Mouse (Mus musculus): ENCODE measurements around the gene Ankrd13d.
A peak's percentile ranks its signal among the peaks of the same experiment; 100 is the strongest.
"Not testable (repeated sequence)": the region's sequence is repeated elsewhere in the genome, so short reads cannot be mapped to it uniquely, and the experiment has no call there.

Gene Ankrd13d

GRCm38 (mm10) chr19:4261038-4261698 lies 21.8 kb downstream of the Ankrd13d start:
- DNase-seq: no peak

DNA sequence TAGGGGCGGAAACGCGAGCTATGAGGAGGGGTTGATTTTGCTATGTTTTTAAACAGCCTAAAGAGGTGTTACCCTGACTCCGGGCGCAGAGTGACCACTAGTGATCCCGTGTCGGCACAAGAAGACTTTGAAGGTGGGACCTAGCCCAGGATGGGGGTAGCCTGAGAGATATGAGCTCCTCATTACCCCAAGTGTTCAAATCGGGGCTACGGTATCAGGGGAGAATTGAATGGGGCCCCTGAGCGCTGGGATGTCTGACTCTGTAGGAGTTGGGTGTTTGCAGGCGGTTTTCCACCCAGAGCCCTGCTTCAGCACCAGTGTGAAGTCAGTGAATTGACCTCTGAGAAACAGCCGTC lies 25.1 kb downstream of the Ankrd13d start:
- no peak for DNase-seq

GRCm38 (mm10) chr19:4257216-4257896 lies 25.6 kb downstream of the Ankrd13d start:
- DNase-seq: peak; percentile 96

GRCm38 (mm10) chr19:4255583-4256162 lies 27.3 kb downstream of the Ankrd13d start:
- no peak for DNase-seq

DNA sequence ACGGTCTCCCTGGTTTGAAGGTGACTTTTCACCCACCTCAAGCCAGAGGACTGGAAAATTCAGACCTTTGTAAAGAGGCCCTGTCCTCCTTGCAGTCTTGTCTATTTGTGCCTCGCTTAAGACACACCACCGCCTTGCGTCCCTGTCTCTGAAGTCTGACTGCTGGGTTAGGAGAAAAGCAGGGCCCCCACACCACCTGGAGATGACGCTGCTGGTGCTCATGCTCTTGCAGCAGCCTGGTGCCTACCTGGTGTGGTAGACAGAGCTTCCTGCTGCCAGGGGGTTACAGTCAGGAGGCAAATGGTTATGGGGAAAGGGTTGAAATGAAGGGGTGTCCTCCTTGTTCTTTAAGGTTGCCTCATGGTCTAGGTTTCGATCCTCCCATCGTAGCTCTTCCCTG lies 28.7 kb downstream of the Ankrd13d start:
- no peak for DNase-seq

DNA sequence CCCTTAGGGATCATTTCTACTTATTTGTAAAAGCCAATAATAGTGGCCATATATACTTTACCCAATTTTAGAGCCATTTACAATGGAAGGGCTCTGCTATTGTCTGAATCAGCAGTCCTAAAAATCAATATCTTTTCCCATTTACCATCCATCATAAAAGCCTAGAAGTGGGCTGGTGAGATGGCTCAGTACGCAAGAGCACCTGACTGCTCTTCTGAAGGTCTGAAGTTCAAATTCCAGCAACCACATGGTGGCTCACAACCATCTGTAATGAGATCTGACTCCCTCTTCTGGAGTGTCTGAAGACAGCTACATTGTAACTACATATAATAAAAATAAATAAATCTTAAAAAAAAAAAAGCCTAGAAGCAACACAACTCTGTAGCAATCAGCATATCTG lies 34.3 kb downstream of the Ankrd13d start:
- not testable (repeated sequence) for DNase-seq

DNA sequence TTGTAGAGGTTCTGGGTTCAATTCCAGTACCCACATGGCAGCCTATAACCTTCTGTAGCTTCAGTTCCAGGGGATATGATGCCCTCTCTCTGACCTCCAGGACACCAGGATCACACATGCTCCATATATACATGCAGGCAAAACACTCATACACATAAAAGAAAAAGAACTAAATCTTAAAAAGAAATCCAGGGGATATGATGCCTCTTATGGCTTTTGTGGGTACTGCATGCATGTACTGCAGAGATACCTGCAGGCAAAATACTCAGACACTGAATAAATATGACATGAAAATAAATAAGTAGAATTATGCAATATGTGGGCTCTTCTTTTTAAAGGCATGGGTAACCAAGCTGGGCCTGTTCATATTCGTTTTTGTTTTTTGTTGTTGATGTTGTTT lies 35.9 kb downstream of the Ankrd13d start:
- no peak for DNase-seq

DNA sequence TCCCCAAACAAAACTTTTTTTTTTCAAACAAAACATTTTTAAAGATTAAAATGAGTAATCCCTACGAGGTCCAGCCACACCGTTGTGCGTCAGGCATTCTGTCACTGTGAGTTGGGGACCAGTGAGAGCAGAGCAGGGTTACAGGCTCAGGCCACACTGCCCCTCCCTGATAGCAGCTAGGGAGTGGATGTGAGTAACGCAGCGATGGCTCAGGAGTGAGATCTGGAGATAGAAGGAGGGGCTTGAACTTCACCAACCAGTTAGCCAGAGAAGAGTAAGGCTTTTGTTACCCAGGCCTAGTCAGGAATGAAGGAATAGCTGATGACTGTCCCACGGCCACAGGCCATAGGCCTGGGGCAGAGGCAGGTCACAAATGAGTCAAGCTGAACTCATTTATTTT lies 38.2 kb downstream of the Ankrd13d start:
- no peak for DNase-seq

- no peak for DNase-seq
Observed at GRCm38 (mm10) chr19:4242416-4242815, 40.5 kb downstream of the Ankrd13d start.

DNA sequence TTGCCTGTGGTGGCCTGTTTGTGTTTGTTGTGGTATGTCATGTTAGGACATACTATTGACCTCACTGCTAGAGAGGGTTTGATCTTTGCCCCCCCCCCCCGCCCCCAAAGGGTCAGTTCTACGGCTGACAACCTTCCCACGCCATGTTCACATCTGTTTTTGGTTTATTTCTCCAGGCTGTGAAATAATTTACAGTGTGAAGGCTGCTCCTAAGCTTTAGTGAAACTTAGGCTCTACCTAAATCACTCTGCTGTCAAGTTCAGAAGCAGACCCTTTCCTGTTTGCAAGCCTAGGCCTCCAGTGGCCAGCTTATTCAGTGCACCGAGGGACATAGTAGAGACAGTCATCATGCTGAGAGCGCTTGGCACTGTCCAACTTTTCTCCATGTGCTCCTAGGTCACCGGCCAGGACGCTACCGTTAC lies 42.7 kb downstream of the Ankrd13d start:
- DNase-seq: no peak

DNA sequence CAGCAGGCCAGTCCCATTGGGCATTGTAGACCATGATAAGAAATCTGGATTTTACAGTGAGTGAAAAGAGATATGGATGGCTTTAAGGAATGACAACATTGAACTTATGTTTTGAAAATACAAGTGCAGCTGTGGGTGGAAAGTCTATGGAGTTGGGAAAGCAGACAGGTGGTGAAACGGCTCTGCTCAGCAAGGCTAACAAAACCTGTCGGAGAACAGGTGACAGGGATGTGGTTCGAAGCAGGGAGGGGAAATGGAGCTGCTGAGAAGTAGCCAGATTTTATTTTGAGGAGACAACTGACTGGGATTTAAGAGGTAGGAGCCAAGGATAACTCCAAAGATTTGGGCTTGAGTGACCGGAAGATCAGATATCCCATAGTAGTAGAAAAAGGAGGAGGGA lies 48.4 kb downstream of the Ankrd13d start:
- no peak for DNase-seq

GRCm38 (mm10) chr19:4232651-4233050 lies 50.3 kb downstream of the Ankrd13d start:
- DNase-seq: no peak

DNA sequence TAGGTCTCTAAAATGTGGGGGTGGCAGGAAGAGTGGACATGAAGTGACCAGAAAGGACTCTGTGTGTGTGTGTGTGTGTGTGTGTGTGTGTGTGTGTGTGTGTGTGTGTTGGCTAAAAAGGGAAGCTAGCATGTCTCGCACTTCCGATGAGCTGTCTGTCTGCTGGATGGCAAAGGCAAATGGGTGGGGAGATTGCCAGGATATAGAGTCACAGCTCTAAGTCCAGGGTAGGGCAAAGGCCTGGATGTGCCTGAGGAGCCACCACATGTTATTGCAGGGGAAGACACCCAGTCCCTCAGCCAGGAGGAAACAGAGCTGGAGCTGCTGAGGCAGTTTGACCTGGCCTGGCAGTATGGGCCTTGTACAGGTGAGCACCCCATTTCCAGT lies 50.8 kb downstream of the Ankrd13d start:
- no peak for DNase-seq

DNA sequence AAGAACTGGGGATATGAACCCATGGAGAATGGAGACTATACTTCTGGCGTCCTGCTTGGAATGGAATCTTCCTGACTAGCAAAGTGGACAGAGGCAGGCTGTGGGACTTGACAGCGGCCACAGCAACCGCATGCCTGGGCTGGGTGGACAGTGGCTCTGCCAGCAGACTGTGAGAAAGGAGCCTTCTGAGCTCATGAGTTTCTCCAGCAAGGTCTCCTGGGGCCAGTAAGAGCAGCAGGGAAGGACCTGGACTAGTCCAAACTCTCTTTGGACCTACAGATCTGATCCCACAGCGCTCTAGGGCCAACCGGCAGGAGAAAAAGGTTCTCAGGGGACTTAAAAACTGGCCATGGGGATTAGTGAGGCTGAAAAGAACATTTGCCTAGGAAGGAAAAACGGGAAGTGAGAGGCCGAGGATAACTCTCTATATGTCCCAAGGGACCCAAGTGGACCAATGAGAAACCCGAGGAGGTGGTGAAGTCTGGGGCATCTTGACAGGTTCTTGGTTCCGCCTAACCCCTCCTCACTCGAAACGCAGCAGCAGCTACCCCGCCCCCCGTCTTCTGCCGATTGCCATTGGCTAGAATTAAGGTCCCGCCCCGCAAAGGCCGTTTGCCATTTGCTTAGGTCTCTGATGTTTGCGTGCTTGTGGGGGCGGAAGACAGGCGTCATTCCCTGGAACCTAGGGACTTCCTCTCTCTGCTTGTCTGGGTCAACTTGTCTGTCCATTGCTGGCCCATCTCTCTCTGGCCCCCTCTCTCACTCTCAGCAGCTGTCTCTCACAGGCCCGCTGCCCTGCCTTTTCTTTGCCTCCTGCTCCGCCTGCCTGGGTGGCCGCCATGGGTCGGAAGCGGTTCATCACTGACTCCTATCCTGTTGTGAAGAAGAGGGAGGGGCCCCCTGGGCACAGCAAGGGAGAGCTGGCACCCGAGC lies 51.4 kb downstream of the Ankrd13d start, which contains the start of gene Pold4:
Gene Pold4, plus strand, starts transcription at position 647 of the 933 bp plus-strand sequence.
- peak; percentile 99 for DNase-seq

GRCm38 (mm10) chr19:4230415-4230814 lies 52.5 kb downstream of the Ankrd13d start:
- no peak for DNase-seq

GRCm38 (mm10) chr19:4229451-4230076 lies 53.4 kb downstream of the Ankrd13d start:
- DNase-seq: no peak

GRCm38 (mm10) chr19:4228891-4229290 lies 54.0 kb downstream of the Ankrd13d start:
- no peak for DNase-seq

GRCm38 (mm10) chr19:4227894-4228678 lies 54.9 kb downstream of the Ankrd13d start:
- DNase-seq: peak; percentile 84

- DNase-seq: no peak
Observed at GRCm38 (mm10) chr19:4227446-4227845, 55.5 kb downstream of the Ankrd13d start.

DNA sequence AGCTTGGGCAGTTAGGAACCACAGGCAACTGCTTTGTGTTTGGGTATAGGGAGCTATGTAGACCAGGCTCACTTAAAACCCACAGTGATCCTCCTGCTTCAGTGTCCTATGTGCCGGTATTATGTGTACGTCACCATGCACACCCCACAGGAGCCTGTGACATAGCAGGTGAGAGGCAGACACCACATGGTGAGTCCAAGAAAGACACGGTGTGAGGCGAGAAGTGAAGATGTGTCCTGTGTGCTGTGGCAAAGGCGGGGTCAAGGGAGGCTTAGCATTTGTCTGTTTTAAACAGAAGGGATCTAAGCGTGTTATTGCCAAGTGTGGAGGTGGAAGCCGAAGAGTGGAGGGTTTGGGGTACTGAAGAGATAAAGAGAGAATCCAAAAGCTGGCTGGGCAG lies 56.2 kb downstream of the Ankrd13d start:
- no peak for DNase-seq

DNA sequence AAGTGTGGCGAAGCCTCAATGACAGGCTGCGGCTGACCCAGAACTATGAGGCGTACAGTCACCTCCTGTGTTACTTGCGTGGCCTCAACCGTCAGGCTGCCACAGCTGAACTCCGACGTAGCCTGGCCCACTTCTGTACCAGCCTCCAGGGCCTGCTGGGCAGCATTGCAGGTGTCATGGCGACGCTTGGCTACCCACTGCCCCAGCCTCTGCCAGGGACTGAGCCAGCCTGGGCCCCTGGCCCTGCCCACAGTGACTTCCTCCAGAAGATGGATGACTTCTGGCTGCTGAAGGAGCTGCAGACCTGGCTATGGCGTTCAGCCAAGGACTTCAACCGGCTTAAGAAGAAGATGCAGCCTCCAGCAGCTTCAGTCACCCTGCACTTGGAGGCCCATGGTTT lies 60.8 kb downstream of the Ankrd13d start:
- DNase-seq: peak; percentile 82
